Mouse (Mus musculus): ENCODE data around the gene Gm49361.

GRCm38 (mm10) chr14:57716601-57717245 is 29.2 kb downstream of the Gm49361 start:
- no peak for TF ChIP-seq CTCF (IDR thresholded peaks at IDR 0.05; ENCODE audit: extremely low read depth, insufficient read length, insufficient replicate concordance, low read depth, low read length)
- TF ChIP-seq POLR2A (IDR thresholded peaks at IDR 0.05; ENCODE audit: low read depth, low read length), result no peak

Measured in small intestine, adult 2 months (tissue).